Mouse (Mus musculus) embryonic fibroblast, embryonic 13.5 days (primary cell): ENCODE measurements around the gene Vmn1r202.

Experiments
- CTCF ChIP-seq: IDR thresholded peaks from 2 replicates; pipeline ENCODE4 v1.5.1; 2011; ENCODE audit warnings: mild to moderate bottlenecking, control low read depth, low read length, moderate library complexity, borderline replicate concordance; ENCODE audit not compliant: insufficient read depth
- POLR2A ChIP-seq: IDR thresholded peaks from 2 replicates; pipeline ENCODE4 v1.6.1; 2011; ENCODE audit warnings: low read depth, mild to moderate bottlenecking, control low read depth, low read length, moderate library complexity

GRCm38 (mm10) chr13:22505281-22505680, at the start of gene Vmn1r202:
- TF ChIP-seq CTCF, result no peak
- TF ChIP-seq POLR2A, result no peak
